Mouse (Mus musculus): ENCODE results near the gene Tns3. TPM values are rescaled to one million over a fixed set of nuclear protein-coding genes. Genes with fewer than 3 reads are reported as not detected.

Gene Tns3
- total and polyA plus RNA-seq, 2 experiments: 12.8 to 15.3 TPM

- peaks cover 7% of the 10 kb centered on the region; the same call in 1 of the 2 replicates for H3K4me1 ChIP-seq (ENCODE audit: control insufficient read depth, insufficient read depth, low read length)
- H3K36me3 ChIP-seq (ENCODE audit: control insufficient read depth, insufficient read depth, low read length): no peaks in the 10 kb centered on the region
- no peak overlapping the region for H3K4me3 ChIP-seq (ENCODE audit: insufficient read depth, low read depth, low read length)
- no peak overlapping the region for H3K9ac ChIP-seq (ENCODE audit: low read depth, low read length)
- peaks cover 20% of the 10 kb centered on the region; the same call in 1 of the 2 replicates for H3K79me2 ChIP-seq (ENCODE audit: control insufficient read depth, insufficient read depth, low read length)
- 64% methylated on average over 9 of the region's 9 CpGs for WGBS
- DNase-seq (ENCODE audit: extremely low read depth, low read depth, low spot score): no peak
- no peaks in the 10 kb centered on the region for H3K27me3 ChIP-seq (ENCODE audit: control insufficient read depth, insufficient read depth, low read length)
- no peak overlapping the region for H3K27ac ChIP-seq (replicated peaks; ENCODE audit: insufficient read depth, low read depth, low read length)
- TF ChIP-seq POLR2A (IDR thresholded peaks at IDR 0.05; ENCODE audit: extremely low read depth, insufficient read depth, low read length) (no peak), CTCF (IDR thresholded peaks at IDR 0.05; ENCODE audit: low read depth, low read length) (no peak)
These were observed 4.5 kb downstream of the Tns3 start for GRCm38 (mm10) chr11:8659851-8660250.

DNA sequence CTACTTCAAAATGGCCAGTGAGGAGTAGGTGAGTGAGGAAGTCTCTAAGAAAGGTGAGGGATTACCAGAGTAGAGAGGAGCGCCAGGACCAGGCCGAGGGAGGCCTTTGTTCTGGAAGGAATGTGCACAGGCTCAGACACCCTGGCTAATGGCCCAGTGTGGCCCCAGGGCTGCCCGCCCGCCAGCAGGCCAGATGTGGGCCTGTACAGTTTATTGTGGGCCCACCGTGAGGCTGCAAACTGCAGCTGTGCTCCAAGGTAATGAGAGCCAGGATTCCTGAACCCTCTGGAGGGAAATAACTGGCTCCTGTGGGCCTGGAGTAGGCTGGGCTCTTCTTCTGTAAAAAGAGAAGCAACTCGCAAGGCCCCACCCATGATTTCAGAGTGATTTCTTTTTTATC, 5.3 kb downstream of the Tns3 start:
- Histone ChIP-seq H3K4me1 (ENCODE audit: control insufficient read depth, insufficient read depth, low read length) (peaks cover 12% of the 10 kb centered on the region), H3K27me3 (ENCODE audit: control insufficient read depth, insufficient read depth, low read length) (no peaks in the 10 kb centered on the region), H3K4me3 (ENCODE audit: insufficient read depth, low read depth, low read length) (no peak overlapping the region), H3K36me3 (ENCODE audit: control insufficient read depth, insufficient read depth, low read length) (no peaks in the 10 kb centered on the region), H3K9ac (ENCODE audit: low read depth, low read length) (no peak overlapping the region), H3K79me2 (ENCODE audit: control insufficient read depth, insufficient read depth, low read length) (peaks cover 17% of the 10 kb centered on the region; the same call in 1 of the 2 replicates), H3K27ac (replicated peaks; ENCODE audit: insufficient read depth, low read depth, low read length) (no peak overlapping the region)
- WGBS: 92% methylated on average over 6 of the region's 6 CpGs
- TF ChIP-seq POLR2A (IDR thresholded peaks at IDR 0.05; ENCODE audit: extremely low read depth, insufficient read depth, low read length): no peak
- TF ChIP-seq CTCF (IDR thresholded peaks at IDR 0.05; ENCODE audit: low read depth, low read length): no peak
- no peak for DNase-seq (ENCODE audit: extremely low read depth, low read depth, low spot score)

- no peaks in the 10 kb centered on the region for H3K27me3 ChIP-seq (ENCODE audit: control insufficient read depth, insufficient read depth, low read length)
- TF ChIP-seq CTCF (IDR thresholded peaks at IDR 0.05; ENCODE audit: low read depth, low read length) (no peak), POLR2A (IDR thresholded peaks at IDR 0.05; ENCODE audit: extremely low read depth, insufficient read depth, low read length) (no peak)
- H3K4me1 ChIP-seq (ENCODE audit: control insufficient read depth, insufficient read depth, low read length): peaks cover 10% of the 10 kb centered on the region
- H3K4me3 ChIP-seq (ENCODE audit: insufficient read depth, low read depth, low read length): no peak overlapping the region
- DNase-seq (ENCODE audit: extremely low read depth, low read depth, low spot score): no peak
- H3K27ac ChIP-seq (replicated peaks; ENCODE audit: insufficient read depth, low read depth, low read length): no peak overlapping the region
- WGBS: 92% methylated on average over 8 of the region's 8 CpGs
- H3K36me3 ChIP-seq (ENCODE audit: control insufficient read depth, insufficient read depth, low read length): no peaks in the 10 kb centered on the region
- peaks cover 15% of the 10 kb centered on the region; the same call in 1 of the 2 replicates for H3K79me2 ChIP-seq (ENCODE audit: control insufficient read depth, insufficient read depth, low read length)
- no peak overlapping the region for H3K9ac ChIP-seq (ENCODE audit: low read depth, low read length)
These were observed 6.8 kb downstream of the Tns3 start for GRCm38 (mm10) chr11:8657493-8657892.

- DNase-seq (ENCODE audit: extremely low read depth, low read depth, low spot score): no peak
- 71% methylated on average over 12 of the region's 12 CpGs for WGBS
- no peak for TF ChIP-seq CTCF (IDR thresholded peaks at IDR 0.05; ENCODE audit: low read depth, low read length)
- TF ChIP-seq POLR2A (IDR thresholded peaks at IDR 0.05; ENCODE audit: extremely low read depth, insufficient read depth, low read length): no peak
- H3K4me3 ChIP-seq (ENCODE audit: insufficient read depth, low read depth, low read length): no peak overlapping the region
- H3K4me1 ChIP-seq (ENCODE audit: control insufficient read depth, insufficient read depth, low read length): peaks cover 11% of the 10 kb centered on the region
- no peaks in the 10 kb centered on the region for H3K36me3 ChIP-seq (ENCODE audit: control insufficient read depth, insufficient read depth, low read length)
- peaks cover 14% of the 10 kb centered on the region for H3K79me2 ChIP-seq (ENCODE audit: control insufficient read depth, insufficient read depth, low read length)
- no peak overlapping the region for H3K9ac ChIP-seq (ENCODE audit: low read depth, low read length)
- no peak overlapping the region for H3K27ac ChIP-seq (replicated peaks; ENCODE audit: insufficient read depth, low read depth, low read length)
- no peaks in the 10 kb centered on the region for H3K27me3 ChIP-seq (ENCODE audit: control insufficient read depth, insufficient read depth, low read length)
These were observed 7.6 kb downstream of the Tns3 start for GRCm38 (mm10) chr11:8656448-8657393.

GRCm38 (mm10) chr11:8653800-8654295, 10.5 kb downstream of the Tns3 start:
- WGBS: 27% methylated on average over 13 of the region's 13 CpGs
- peaks cover 13% of the 10 kb centered on the region for H3K79me2 ChIP-seq (ENCODE audit: control insufficient read depth, insufficient read depth, low read length)
- H3K4me1 ChIP-seq (ENCODE audit: control insufficient read depth, insufficient read depth, low read length): peaks cover 7% of the 10 kb centered on the region
- H3K36me3 ChIP-seq (ENCODE audit: control insufficient read depth, insufficient read depth, low read length): no peaks in the 10 kb centered on the region
- no peak overlapping the region for H3K4me3 ChIP-seq (ENCODE audit: insufficient read depth, low read depth, low read length)
- no peak for TF ChIP-seq POLR2A (IDR thresholded peaks at IDR 0.05; ENCODE audit: extremely low read depth, insufficient read depth, low read length)
- TF ChIP-seq CTCF (IDR thresholded peaks at IDR 0.05; ENCODE audit: low read depth, low read length): no peak
- no peak overlapping the region for H3K9ac ChIP-seq (ENCODE audit: low read depth, low read length)
- no peak overlapping the region for H3K27ac ChIP-seq (replicated peaks; ENCODE audit: insufficient read depth, low read depth, low read length)
- DNase-seq (ENCODE audit: extremely low read depth, low read depth, low spot score): peak; percentile 87
- no peaks in the 10 kb centered on the region for H3K27me3 ChIP-seq (ENCODE audit: control insufficient read depth, insufficient read depth, low read length)
